Mouse (Mus musculus) WW6 (cell line): ENCODE results near the gene Ankrd27.
"Not testable (repeated sequence)": the region's sequence is repeated elsewhere in the genome, so short reads cannot be mapped to it uniquely, and the experiment has no call there.

Source experiments
- DNase-seq: peaks from one replicate; pipeline ENCODE4 v3.0.0-alpha.2; 2013; ENCODE audit warnings: low read depth, low spot score

Ankrd27 gene

DNA sequence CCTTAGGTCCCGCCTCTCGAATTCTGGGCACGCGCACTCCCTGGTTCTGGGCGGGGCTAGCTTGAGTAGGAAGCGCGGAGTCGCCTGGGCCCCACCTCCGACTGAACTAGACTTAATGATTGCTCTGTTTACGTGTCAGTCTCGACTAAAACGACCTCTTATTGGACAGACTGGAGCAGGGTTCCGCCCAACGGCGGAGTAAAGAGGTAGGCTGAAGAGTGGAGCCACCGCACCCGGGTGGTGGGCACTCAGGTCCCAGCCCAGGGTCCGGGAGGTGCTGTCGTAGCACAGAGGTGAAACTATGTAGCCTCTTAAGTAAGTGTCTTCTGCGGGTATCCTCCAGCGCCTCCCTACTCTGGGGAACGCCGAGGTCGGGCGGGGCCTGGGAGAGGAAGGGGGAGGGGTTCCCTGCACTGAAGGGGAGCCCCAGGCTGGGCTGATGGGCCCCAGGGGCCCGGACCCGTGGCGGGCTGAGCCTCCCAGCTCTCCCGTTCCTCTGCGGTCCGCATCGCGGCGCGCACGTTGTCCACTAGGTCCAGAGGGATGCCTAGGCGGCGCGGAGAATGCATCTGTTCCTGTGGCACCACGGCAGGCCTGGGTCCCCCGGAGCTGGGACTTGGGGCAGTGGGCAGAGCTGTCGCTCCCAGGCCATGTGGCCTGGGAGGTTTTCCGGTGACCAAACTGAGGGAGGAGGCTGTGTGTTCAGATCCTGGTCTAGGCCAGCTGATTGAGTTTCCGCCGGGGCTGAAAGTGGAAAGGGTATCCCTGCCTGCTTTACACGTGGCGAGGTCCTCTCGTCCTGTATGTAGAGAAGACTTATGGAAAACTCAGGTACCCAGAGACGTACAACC is at the start of gene Ankrd27:
Gene Ankrd27, plus strand, starts transcription at position 190 of the 851 bp plus-strand sequence.
- DNase-seq, result peak; percentile 89

DNA sequence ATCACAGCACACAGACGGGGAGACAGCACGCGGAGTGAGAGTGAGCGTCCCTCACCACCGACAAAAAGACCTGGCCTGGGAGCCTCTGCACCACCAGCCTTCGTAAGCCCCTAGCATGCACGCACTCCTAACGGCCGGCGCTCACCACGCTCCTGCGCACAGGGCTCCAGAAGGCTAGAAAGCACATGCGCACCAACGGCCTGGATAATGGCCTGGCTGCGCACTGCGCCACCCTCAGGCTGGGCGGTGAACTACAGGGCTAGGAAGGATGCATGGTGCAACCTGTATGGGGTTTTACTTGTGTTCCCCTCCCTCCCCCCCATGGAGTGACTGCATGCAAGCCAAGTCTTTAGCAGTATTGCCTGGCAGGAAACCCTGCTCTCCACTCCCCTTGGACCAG is 48.5 kb upstream of the Ankrd27 start, which contains the start of gene Tdrd12:
Gene Tdrd12, minus strand, starts transcription at position 184 of the 400 bp plus-strand sequence.
- DNase-seq, result peak; percentile 91

DNA sequence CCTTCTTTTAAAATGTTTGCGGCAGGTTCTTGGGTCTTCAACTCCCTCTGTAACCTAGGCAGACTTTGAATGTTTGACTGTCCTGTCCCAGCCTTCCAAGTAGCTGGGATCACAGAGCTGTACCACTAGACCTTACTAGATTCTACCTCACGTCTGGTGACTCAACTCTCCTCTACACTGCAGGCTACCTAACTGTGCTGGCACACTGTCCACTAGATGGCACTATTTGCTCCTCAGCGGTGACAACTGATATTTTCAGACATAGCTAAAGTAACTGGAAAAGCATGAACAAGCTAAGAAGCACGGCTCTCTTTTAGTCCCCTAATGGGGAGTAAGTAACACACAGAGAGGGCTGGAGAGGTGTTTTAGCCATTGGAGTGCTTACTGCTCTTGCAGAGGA is 40.2 kb upstream of the Ankrd27 start:
- no peak for DNase-seq

DNA sequence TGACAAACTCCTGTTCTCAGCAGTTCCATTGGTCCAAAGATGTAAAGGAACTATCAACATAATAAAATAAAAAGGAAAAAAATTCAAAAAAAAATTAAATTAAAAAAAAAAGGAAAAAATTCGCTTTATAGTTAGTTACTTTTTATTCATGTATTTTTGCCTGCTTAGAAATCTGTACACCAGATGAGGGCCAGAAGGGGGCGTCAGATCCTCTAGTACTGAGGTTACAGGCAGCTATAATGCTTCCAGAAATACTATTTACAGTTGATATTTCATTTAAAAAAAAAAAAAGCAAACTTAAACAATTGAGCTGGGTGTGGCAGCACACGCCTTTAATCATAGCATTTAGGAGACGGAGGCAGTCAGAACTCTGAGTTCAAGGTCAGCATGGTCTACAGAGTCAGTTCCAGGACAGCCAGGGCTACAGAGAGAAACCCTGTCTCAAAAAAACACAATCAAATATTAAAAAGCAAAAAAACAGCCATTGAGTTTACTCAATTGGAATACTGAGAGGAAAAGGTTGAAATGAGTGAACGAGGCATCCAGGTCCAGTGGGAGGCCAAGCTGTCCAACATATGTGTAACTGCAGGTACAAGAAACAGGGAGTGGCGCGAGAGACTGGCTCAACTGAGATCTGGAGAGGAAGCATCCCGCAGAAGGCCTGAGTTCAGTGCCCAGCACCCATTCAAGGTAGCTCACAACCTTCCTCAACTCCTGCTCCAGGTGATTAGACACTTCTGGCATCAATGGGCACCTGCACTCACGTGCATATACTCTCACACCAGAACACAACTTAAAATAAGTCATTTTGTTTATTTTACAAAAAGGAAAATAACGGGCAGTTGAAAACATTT is 32.1 kb upstream of the Ankrd27 start:
- DNase-seq, result no peak

DNA sequence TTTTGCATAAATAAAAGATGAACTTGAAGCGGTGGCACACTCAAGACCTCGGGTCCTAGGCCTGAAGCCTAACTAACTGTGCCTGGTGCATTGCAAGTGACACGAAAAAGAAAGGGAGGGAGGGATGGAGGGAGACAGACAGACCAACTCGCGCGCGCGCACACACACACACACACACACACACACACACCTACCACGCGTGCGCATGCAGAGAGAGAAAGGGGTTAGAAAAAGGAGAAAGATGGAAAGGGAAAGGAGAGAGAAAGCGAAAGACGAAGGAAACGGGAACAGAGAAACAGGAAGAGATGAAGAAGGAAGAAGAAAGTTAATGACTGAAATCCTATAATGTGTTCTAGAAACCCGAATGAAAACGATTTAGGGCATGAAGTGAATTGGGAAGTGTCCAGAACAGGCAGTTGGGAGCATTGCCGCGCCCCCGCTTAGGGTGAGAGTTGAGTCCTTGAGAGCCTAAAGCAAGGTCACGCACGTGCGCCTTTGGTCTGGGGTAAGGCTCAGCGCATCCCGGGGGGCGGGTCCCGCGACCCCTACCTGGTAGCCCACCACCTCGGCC is 31.4 kb upstream of the Ankrd27 start:
- peak; percentile 43 for DNase-seq

DNA sequence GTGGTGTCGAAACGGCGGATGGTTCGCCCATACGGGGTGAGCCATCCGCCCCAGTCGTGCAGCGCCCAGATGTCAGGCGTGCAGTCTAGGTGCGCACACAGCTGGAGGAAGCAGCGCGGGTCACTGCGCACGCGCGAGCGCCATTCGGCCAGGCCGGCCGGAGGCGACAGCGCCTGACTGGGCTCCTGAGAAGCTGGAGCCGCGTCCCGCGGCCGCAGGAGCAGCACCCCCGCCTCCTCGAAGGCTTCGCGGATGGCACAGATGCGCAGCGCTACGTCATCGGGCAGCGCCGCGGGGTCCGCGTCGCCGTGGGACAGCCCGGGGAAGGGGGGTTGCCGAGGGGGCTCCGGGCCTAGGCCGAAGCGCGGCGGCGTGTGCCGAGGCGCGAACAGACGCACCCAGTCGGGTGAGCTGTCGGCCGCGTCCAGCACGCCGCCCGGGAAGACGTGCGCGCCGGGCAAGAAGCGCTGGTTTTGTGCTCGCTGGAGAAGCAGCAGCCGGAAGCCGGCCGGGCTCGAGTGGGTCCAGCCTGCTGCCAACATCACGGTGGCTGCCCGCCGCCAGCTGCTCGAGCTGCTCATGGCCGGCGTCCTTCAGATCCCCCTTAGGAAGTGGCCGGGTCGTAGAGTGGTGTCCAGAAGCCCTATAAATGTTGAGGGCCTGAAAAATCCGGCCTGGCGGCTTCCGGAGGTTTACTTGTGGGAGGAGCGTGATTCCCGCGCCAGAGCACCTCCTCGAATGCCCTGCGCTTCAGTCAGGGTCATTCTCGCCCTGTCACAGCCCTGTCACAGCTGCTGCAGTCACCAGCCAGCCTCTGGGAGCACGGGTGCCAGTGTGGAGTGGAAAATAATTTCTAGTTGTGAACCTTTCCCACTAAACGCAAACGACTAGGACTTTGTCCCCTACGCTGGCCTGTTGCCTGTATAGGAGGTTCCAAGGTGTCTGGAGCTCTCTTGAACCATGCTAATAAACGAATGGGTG is 30.5 kb upstream of the Ankrd27 start:
- peak; percentile 90 for DNase-seq

DNA sequence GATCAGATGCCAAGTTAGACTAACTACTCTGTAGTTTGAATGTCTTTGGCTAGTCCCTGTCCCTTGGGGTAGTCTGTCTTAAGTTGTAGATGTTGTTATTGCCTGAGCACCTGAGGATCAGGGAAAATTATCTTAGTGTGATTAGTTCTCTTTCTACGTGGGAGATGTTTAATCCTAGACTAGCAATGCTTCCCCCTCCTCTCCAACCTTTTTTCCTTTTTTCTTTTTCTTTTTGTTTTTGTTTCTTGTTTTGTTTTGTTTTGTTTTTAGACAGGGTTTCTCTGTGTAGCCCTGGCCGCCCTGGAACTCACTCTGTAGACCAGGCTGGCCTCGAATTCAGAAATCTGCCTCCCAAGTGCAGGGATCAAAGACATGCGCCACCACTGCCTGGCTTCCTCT is 29.8 kb upstream of the Ankrd27 start, which contains the start of gene Nudt19:
Gene Nudt19, minus strand, starts transcription at position 100 of the 399 bp plus-strand sequence.
- DNase-seq, result no peak

DNA sequence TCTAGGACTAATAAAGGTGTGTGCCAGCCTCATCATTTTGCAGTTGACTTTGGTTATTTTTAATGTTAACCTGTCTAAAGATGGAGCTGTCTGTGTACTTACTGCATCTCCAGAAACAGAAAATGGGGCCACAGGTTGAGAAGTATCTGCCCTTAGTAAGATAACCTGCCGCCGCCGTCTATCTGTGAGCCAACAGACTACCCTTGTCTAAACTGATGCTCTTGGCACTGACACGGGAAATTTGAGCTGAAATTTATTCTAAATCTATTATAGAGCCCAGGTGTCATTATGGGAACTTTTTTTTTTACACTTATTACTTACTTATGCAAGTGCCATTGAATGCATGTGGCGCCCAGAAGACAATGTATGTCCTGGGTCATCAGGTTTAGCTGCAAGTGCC is 29.1 kb upstream of the Ankrd27 start:
- no peak for DNase-seq

DNA sequence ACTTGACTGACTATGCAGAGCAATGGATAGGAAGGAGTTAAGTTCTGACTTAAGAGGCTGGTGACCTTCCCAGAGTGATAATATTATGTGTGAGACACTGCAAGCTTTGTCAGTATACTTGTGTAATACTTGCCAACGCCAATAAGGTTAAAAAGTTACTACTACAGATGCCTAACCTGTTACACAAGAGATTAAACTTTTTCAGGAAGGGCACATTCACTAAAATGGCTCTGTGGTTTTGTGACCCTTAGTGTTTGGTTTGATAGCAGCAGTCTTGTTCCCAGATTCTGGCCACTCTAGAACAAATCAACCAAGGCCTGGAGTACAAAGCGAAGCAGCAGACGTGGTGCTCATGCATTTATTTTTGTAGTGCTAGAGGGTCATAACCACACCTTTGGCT is 28.5 kb upstream of the Ankrd27 start:
- no peak for DNase-seq

DNA sequence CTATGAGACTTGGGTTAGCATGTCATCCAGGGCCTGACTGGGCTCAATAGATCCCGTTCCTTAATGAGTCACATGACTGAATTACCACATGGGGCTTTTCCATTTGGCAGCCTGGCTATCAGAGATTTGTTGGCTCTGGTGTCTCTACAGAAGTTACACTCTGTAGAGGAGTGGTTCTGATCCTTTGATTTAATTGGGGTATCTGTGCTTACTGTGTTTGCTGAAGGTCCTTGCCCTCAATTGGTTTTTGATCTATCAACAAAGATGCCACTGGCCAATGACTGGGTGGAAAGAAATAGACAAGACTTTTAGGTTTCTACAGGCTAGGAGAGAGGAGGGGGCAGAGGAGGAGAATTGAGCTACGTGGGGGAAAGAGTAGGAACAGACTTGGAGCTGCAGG is 27.4 kb upstream of the Ankrd27 start:
- no peak for DNase-seq

DNA sequence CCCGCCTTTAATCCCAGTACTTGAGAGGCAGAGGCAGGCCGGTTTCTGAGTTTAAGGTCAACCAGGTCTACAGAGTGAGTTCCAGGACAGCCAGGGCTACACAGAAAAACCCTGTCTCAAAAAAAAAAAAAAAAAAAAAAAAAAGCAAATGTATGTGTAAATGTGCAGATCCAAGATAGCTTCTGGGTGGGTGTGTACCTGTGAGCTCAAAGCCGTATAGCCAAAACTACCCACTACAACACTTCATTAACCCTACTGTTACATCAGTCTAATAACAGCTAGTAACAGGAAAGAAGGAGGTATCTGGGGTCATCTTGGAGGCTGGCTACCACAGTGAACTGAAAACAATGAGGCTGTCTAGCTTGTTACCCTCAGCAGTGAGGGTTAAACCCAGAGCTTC is 26.2 kb upstream of the Ankrd27 start:
- DNase-seq, result no peak

DNA sequence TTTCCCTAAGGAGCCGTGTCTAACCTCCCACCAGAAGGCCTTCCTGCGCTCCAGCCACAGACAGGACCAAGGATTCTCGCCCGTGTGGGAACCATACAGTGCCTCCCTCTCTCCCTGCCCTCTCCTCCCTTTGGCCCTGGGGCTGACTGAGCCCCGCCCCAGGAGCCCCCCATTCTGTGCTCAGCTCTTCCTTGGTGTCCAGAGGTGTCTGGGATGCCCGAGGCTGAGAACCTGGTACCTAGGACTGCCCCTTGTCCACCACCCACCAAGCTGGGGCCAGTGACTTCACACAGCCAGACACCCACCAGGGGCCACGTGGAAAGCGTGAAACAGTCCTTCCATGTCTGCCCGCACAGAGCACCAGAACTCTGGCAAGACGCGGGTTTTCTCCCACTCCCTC is 23.0 kb upstream of the Ankrd27 start:
- no peak for DNase-seq

DNA sequence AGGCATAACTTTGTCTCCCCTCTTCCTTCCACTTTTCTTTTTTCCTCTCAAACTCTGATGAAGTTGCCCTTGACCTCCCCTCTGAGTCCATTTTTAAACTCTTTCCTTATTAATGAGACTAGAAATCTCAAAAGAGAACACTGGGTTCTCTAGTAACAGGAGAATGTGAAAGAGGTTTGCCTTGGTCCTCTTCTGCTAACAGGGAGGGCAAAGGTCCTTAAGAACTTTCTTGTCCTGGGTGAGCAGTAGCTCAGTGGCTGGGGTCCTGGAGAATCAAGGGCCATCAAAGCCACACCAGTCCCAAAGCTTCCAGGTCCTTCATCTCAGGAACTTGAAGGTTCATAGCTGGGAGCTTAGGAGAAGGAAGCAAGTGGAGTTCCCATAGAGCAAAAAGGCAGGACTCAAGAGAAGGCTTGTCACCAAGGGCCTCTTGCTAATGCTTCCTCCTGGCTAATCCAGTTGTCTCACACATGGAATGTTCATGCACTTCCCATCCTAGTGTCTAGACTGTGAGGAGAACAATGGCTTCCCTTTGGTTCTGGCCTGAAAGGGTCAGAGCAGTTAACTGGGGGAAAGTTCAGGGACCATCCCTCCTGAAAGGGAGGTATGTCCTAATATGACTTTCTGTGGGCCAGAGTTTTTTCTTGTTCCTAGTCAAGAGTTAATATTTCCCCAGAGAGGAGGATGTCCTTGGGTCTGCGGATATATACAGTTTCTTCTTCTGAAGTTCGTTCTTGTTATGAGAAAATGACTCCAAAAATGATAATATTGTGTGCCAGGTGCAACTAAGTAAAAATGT is 21.8 kb upstream of the Ankrd27 start:
- DNase-seq, result no peak

DNA sequence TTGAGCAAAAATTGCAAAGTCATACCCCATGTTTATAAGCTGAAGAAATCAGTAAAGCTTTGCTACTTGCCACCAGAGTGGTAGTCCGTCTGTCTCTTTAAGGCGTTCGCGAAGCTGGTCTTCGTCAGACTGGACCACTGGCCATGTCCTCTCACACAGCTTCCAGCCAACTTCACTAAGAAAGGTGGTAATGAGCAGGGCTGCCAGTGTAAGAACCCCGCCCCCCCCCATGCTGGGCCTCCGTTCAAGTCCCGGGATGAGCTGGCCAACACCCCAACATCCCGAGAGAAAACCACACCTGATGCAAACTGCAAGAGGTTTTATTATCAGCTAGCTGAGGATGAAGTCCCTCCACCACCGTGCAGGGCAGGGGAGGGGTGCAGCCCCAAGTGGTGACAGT is 21.2 kb upstream of the Ankrd27 start:
- not testable (repeated sequence) for DNase-seq

DNA sequence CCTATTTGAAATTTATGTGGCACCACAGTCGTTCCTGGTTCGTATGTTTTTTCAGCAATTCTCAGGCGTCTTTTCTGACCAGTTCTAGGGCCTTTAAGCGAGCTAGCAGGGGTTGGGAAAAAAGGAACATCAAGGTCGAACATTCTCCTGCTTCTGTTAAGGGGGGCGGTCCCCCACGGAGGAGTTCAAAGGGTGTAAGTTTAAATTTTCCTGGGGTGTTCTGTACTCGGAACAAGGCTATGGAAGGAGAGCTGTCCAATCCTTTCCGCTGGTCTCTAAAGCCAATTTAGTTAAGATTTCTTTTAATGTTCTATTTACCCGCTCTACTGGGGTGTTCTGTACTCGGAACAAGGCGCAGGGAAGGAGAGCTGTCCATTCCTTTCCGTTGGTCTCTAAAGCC is 20.1 kb upstream of the Ankrd27 start:
- DNase-seq, result not testable (repeated sequence)

DNA sequence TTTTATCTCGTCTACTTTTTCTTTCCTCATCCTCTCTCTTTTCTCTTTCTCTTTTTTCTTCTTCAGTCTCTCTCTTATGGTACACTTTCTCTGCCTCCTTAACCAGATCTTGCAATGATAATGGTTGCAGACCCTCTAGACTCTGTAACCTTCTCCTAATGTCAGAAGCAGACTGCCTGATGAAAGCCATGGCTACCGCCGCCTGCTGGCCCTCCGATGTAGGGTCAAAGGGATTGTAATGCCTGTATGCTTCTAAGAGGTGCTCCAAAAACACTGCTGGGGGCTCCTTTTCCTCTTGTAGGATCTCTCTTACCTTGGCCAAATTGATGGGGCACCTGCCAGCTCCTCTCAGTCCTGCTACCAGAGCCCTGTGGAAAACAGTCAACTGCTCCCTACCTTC is 16.3 kb upstream of the Ankrd27 start:
- DNase-seq, result not testable (repeated sequence)

DNA sequence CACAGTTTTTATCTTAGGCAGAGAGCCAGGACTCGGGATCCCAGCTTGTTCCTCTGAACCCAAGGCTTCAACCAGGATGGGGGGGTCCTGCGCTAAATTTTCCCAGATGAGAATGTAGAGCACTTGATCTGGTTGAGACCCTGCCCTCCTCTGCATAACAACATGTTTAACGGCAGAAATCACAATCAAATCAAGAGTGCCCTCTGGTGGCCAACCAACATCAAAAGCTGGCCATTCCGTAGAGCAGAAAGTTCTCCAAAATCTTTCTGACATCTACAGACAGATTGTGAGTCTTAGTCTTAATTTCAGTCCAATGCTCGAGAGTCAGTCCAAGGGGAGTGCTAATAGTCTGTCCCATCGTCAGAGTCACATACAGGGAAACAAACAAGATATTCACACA is 15.2 kb upstream of the Ankrd27 start:
- DNase-seq, result not testable (repeated sequence)

DNA sequence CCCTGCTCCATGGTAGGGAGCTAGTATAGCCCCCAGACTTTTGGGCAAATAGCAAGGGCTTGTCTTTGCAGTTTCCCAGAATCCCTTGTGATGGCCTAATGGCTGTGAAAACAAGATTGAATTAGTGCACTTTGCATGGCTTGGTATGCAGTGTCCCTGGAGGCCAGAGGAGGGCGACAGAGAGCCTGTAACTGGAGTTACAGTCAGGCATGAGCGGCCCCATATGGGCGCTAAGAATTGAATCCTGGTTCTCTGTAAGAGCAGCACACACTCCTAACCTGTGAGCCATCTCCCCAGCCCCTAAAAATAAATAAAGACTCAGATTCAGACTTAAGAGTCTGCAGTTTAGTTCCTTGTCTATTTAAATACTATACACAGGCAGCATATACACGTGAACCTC is 6.2 kb upstream of the Ankrd27 start:
- DNase-seq, result peak; percentile 65

DNA sequence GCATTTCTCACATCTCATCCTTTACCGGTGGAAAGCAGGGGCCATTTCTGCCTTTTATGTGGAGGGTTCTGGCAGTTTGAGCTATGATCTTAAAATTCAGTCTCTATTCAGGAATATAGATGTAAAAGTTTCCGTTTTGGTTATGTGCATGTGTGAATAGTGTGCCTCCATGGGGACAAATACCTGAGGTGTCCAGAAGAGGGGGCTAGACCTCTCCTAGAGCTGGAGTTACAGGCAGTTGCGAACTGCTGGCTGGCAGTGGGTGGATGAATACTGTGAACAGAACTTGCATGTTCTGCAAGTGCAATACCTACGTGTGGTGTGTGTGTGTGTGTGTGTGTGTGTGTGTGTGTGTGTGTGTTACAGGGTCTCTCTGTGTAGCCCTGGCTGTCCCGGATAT is 3.3 kb upstream of the Ankrd27 start:
- DNase-seq, result no peak

DNA sequence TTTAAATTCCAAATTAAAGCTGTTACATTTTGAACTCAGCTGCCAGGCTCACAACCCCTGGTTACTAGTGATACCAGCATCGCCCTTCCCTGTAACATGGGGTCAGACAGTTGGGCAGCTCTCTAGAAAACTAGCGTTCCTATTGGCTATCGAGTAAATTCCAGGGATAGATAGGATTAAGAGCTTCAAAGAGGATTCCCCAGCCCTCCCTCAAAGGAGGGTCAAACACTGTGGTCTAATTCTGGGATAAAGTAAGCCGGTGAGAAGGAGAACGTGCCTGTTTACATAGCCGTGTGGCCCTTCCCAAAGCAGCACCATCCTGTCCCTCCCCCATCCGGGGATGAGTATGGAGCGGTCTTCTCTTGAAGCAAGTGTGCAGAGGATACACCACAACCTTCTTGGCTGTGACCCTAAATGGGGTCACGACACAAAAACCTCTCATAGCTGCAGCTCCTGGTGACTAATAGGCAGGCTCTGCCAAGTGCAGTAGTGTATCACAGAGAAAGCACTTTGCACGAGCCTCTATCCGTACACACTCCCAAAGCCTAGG is 2.5 kb upstream of the Ankrd27 start:
- DNase-seq, result no peak
